Mouse (Mus musculus): ENCODE measurements at regions not wholly inside any gene's neighbourhood (a gene's known extent, or its start where the extent isn't known, plus 50 kb on each side); places are given as distances from the start of the nearest gene placed in this dataset.

DNA sequence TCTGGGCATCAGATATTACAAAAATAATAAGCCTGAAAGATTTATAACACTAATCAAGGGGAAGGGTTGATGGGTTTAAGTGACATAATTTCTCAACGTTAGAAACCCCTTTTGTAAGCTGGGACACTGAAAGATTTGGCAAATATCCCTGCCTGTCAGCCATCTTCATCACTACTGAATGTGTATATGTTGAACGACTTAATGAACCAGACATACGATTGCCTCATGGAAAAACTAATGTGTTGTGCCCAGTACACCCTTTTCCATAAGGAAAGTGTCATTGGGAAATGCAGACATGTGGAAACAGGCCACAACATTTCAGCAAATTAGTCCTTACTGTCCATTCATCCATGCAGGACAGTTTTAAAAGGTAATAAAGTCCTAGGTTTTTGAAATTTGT is 240.7 kb upstream of the Prep start:
- H3K4me2 ChIP-seq (replicated peaks; ENCODE audit: low read depth, low read length) = no peak overlapping the region
- no peak overlapping the region for H3K27ac ChIP-seq (ENCODE audit: low read length)
- H3K9ac ChIP-seq (replicated peaks; ENCODE audit: low read depth, low read length) = no peak overlapping the region
- no peaks in the 10 kb centered on the region for H3K36me3 ChIP-seq (ENCODE audit: control insufficient read depth, insufficient read depth, low read length)
- H3K27me3 ChIP-seq (ENCODE audit: control insufficient read depth, insufficient read depth, low read length) = no peaks in the 10 kb centered on the region
- 60% methylated on average over 3 of the region's 3 CpGs for WGBS
- ATAC-seq (ENCODE audit: insufficient number of reproducible peaks, insufficient read depth, low FRiP score, low read depth) = no peak
- H3K4me3 ChIP-seq (ENCODE audit: low read depth, low read length) = no peak overlapping the region
- no peaks in the 10 kb centered on the region for H3K4me1 ChIP-seq (ENCODE audit: control insufficient read depth, insufficient read depth, low read length)
- H3K9me3 ChIP-seq (ENCODE audit: control insufficient read depth, low read depth, low read length) = no peaks in the 10 kb centered on the region

DNA sequence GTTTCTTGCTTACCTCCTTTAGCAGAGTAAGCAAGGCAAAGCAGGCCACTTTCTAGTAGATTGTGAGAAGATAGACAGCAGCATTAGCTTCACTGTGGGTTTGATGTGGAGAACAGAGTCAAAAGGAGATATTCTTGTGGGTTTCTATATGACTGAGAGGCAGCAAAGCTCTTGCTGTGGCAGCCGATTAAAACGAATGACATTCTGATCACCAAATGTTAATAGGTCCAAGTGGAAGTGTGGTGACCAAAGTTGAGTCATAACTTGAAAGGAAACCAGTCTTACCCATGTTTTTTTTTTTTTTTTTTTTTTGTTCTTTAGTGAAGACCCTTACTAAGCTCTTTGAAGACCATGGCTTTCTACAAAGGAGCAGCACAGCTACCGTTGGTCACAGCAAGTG is 245.3 kb upstream of the Prep start:
- ATAC-seq (ENCODE audit: insufficient number of reproducible peaks, insufficient read depth, low FRiP score, low read depth) = no peak
- WGBS = 92% methylated on average over 3 of the region's 3 CpGs

DNA sequence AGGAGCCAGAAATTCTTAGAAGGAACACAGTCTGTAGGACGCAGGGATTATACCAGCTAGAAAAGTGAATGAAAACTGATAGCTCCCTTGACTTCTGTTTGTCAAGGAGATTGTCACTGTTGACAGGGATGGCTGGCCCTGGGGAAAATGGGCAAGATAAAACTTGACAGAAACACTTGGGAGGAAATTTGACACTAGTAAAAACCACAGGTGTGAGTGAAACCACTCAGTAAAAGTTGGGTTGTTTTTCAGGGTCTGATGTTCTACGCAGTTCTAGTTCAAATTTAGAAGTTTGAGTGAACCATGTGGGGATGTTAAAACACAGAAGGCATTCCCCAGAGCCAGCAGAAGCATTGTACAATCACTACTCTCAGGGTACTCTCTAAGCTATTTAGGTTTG is 246.6 kb upstream of the Prep start:
- H3K9ac ChIP-seq (replicated peaks; ENCODE audit: low read depth, low read length) = no peak overlapping the region
- H3K4me1 ChIP-seq (ENCODE audit: control insufficient read depth, insufficient read depth, low read length) = no peaks in the 10 kb centered on the region
- no peaks in the 10 kb centered on the region for H3K9me3 ChIP-seq (ENCODE audit: control insufficient read depth, low read depth, low read length)
- no peak overlapping the region for H3K27ac ChIP-seq (ENCODE audit: low read length)
- H3K36me3 ChIP-seq (ENCODE audit: control insufficient read depth, insufficient read depth, low read length) = no peaks in the 10 kb centered on the region
- no peak overlapping the region for H3K4me2 ChIP-seq (replicated peaks; ENCODE audit: low read depth, low read length)
- no peak overlapping the region for H3K4me3 ChIP-seq (ENCODE audit: low read depth, low read length)
- H3K27me3 ChIP-seq (ENCODE audit: control insufficient read depth, insufficient read depth, low read length) = no peaks in the 10 kb centered on the region
- WGBS = 60% methylated on average over 2 of the region's 2 CpGs
- ATAC-seq (ENCODE audit: insufficient number of reproducible peaks, insufficient read depth, low FRiP score, low read depth) = no peak

More for the DNA sequence above, 245.3 kb upstream of the Prep start:
- no peaks in the 10 kb centered on the region for H3K27me3 ChIP-seq (ENCODE audit: control insufficient read depth, insufficient read depth, low read length)
- H3K36me3 ChIP-seq (ENCODE audit: control insufficient read depth, insufficient read depth, low read length) = no peaks in the 10 kb centered on the region
- no peak overlapping the region for H3K27ac ChIP-seq (ENCODE audit: low read length)
- H3K4me1 ChIP-seq (ENCODE audit: control insufficient read depth, insufficient read depth, low read length) = no peaks in the 10 kb centered on the region
- H3K4me2 ChIP-seq (replicated peaks; ENCODE audit: low read depth, low read length) = no peak overlapping the region
- no peaks in the 10 kb centered on the region for H3K9me3 ChIP-seq (ENCODE audit: control insufficient read depth, low read depth, low read length)
- H3K9ac ChIP-seq (replicated peaks; ENCODE audit: low read depth, low read length) = no peak overlapping the region
- no peak overlapping the region for H3K4me3 ChIP-seq (ENCODE audit: low read depth, low read length)

DNA sequence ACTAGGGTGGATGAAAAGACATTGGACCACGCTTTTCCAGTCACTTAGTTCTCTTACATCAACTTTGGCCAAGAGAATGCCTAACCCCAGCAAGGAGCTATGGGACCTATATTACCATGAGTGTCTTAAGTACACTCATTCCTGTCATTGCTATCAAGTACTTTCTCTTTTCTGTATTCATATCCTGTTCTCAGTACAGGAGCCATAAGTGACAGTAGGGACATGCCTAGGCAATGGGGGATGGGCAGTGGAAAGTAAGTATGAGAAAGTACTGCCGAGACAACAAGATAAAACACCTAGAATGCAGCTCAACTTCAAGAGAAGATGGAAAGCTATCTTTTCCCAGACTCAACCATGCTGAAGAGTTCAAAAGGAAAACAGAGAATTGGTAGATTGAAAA is 247.6 kb upstream of the Prep start:
- H3K27me3 ChIP-seq (ENCODE audit: control insufficient read depth, insufficient read depth, low read length) = no peaks in the 10 kb centered on the region
- ATAC-seq (ENCODE audit: insufficient number of reproducible peaks, insufficient read depth, low FRiP score, low read depth) = no peak

DNA sequence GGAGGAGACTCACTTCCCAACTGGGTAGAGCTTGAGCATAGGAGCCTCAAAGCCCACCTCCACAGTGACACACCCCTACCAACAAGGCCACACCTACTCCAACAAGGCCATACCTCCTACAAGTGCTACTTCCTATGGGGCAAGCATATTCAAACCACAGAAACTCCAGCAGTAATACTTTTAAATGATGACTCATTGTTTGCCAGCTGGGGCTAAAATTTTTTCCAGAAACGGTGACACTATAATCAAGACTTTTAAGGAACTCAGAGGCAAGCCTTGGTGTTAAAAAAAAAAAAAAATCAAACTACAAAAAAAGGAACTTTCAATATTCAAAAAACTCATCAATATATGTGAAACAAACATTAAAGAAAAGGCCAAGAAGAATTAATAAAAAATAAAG is 248.4 kb upstream of the Prep start:
- no peak overlapping the region for H3K9ac ChIP-seq (replicated peaks; ENCODE audit: low read depth, low read length)

More for the DNA sequence above, 247.6 kb upstream of the Prep start:
- H3K4me2 ChIP-seq (replicated peaks; ENCODE audit: low read depth, low read length) = no peak overlapping the region
- H3K9ac ChIP-seq (replicated peaks; ENCODE audit: low read depth, low read length) = no peak overlapping the region
- no peaks in the 10 kb centered on the region for H3K4me1 ChIP-seq (ENCODE audit: control insufficient read depth, insufficient read depth, low read length)
- H3K27ac ChIP-seq (ENCODE audit: low read length) = no peak overlapping the region
- no peaks in the 10 kb centered on the region for H3K36me3 ChIP-seq (ENCODE audit: control insufficient read depth, insufficient read depth, low read length)
- 84% methylated on average over 2 of the region's 2 CpGs for WGBS
- no peak overlapping the region for H3K4me3 ChIP-seq (ENCODE audit: low read depth, low read length)
- H3K9me3 ChIP-seq (ENCODE audit: control insufficient read depth, low read depth, low read length) = no peaks in the 10 kb centered on the region

DNA sequence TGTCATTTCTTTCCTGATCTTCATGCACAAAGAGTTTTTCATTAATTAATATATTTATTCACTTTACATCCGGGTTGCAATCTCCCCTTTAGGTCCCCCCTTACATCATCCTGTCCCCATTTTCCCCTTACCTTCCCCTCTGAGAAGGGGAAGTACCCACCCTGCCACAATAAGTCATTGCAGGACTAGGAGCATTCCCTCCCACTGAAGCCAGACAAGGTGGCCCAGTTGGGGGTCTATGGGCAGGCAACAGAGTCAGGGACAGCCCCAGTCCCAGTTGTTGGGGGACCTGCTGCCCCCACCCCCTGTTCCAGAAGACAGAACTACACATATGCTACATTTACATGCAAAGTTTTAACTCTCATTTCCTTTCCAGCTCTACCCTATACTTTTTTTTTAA is 267.9 kb upstream of the Prdm1 start:
- no peak overlapping the region for H3K27ac ChIP-seq (ENCODE audit: low read length)
- no peak overlapping the region for H3K9ac ChIP-seq (replicated peaks; ENCODE audit: low read depth, low read length)
- 62% methylated on average over 1 of the region's 1 CpGs for WGBS
- no peaks in the 10 kb centered on the region for H3K4me1 ChIP-seq (ENCODE audit: control insufficient read depth, insufficient read depth, low read length)
- H3K27me3 ChIP-seq (ENCODE audit: control insufficient read depth, insufficient read depth, low read length) = no peaks in the 10 kb centered on the region
- no peak for ATAC-seq (ENCODE audit: insufficient number of reproducible peaks, insufficient read depth, low FRiP score, low read depth)
- H3K9me3 ChIP-seq (ENCODE audit: control insufficient read depth, low read depth, low read length) = no peaks in the 10 kb centered on the region
- H3K4me3 ChIP-seq (ENCODE audit: low read depth, low read length) = no peak overlapping the region
- no peak overlapping the region for H3K4me2 ChIP-seq (replicated peaks; ENCODE audit: low read depth, low read length)
- H3K36me3 ChIP-seq (ENCODE audit: control insufficient read depth, insufficient read depth, low read length) = no peaks in the 10 kb centered on the region

More for the DNA sequence above, 248.4 kb upstream of the Prep start:
- no peak overlapping the region for H3K4me2 ChIP-seq (replicated peaks; ENCODE audit: low read depth, low read length)
- 75% methylated on average over 1 of the region's 1 CpGs for WGBS
- no peaks in the 10 kb centered on the region for H3K27me3 ChIP-seq (ENCODE audit: control insufficient read depth, insufficient read depth, low read length)
- H3K4me1 ChIP-seq (ENCODE audit: control insufficient read depth, insufficient read depth, low read length) = no peaks in the 10 kb centered on the region
- H3K4me3 ChIP-seq (ENCODE audit: low read depth, low read length) = no peak overlapping the region
- H3K9me3 ChIP-seq (ENCODE audit: control insufficient read depth, low read depth, low read length) = no peaks in the 10 kb centered on the region
- no peak overlapping the region for H3K27ac ChIP-seq (ENCODE audit: low read length)
- no peaks in the 10 kb centered on the region for H3K36me3 ChIP-seq (ENCODE audit: control insufficient read depth, insufficient read depth, low read length)
- ATAC-seq (ENCODE audit: insufficient number of reproducible peaks, insufficient read depth, low FRiP score, low read depth) = no peak

DNA sequence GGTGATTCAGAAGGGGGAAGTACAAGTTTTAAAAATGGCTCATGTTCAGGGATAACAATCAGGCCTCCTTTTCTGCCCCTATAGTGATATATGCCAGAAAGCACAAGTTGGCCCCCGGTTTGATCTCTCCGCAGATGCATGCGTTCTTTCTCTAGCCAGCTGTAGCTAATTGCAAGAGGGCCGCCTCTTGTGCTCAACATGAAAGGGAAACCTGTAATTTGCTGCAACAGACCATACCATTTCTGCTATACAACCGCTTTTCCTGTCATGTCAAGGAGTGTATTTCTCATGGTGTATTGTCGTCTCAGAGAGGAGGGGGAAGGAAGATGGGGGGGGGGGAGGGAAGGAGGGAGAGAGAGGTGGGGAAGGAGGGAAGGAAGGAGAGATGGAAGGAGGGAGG is 257.1 kb upstream of the Prdm1 start:
- Histone ChIP-seq H3K4me1 (ENCODE audit: control insufficient read depth, insufficient read depth, low read length) (no peaks in the 10 kb centered on the region), H3K27me3 (ENCODE audit: control insufficient read depth, insufficient read depth, low read length) (no peaks in the 10 kb centered on the region), H3K9ac (replicated peaks; ENCODE audit: low read depth, low read length) (no peak overlapping the region), H3K27ac (ENCODE audit: low read length) (no peak overlapping the region), H3K4me2 (replicated peaks; ENCODE audit: low read depth, low read length) (no peak overlapping the region), H3K36me3 (ENCODE audit: control insufficient read depth, insufficient read depth, low read length) (no peaks in the 10 kb centered on the region), H3K4me3 (ENCODE audit: low read depth, low read length) (no peak overlapping the region), H3K9me3 (ENCODE audit: control insufficient read depth, low read depth, low read length) (no peaks in the 10 kb centered on the region)
- 70% methylated on average over 6 of the region's 6 CpGs for whole genome bisulfite sequencing
- ATAC-seq (ENCODE audit: insufficient number of reproducible peaks, insufficient read depth, low FRiP score, low read depth) = no peak

DNA sequence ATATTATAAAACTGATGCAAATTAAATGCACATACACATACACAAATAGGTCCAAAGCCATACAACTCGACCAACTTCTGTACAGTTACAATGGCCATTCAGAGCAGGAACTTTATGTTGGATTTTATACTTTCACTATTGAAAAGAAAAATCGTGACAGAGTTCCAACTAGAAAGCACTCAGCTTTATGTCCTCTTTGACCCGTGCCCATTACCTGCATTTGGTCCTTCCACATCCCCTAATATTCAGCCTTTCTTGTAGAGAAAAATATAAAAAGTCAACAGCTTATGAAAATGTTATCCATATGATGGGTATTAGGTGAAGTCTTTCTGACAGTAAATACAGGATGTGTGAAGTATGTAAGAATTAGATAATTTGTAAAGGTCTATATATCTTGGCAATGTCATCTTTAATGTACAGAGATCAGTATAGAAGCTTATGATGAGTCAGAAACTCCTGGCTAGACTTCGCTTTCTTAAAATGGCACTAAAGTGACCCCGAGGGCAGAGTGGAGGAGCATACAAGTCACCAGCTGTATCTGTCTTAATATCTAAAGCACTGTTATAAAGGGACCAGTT is 252.2 kb upstream of the Prdm1 start:
- no peak overlapping the region for H3K4me2 ChIP-seq (replicated peaks; ENCODE audit: low read depth, low read length)
- ATAC-seq (ENCODE audit: insufficient number of reproducible peaks, insufficient read depth, low FRiP score, low read depth) = no peak
- no peak overlapping the region for H3K27ac ChIP-seq (ENCODE audit: low read length)
- H3K9ac ChIP-seq (replicated peaks; ENCODE audit: low read depth, low read length) = no peak overlapping the region
- H3K36me3 ChIP-seq (ENCODE audit: control insufficient read depth, insufficient read depth, low read length) = no peaks in the 10 kb centered on the region
- WGBS = 84% methylated on average over 5 of the region's 5 CpGs
- no peaks in the 10 kb centered on the region for H3K27me3 ChIP-seq (ENCODE audit: control insufficient read depth, insufficient read depth, low read length)
- no peaks in the 10 kb centered on the region for H3K9me3 ChIP-seq (ENCODE audit: control insufficient read depth, low read depth, low read length)
- H3K4me1 ChIP-seq (ENCODE audit: control insufficient read depth, insufficient read depth, low read length) = no peaks in the 10 kb centered on the region
- no peak overlapping the region for H3K4me3 ChIP-seq (ENCODE audit: low read depth, low read length)

DNA sequence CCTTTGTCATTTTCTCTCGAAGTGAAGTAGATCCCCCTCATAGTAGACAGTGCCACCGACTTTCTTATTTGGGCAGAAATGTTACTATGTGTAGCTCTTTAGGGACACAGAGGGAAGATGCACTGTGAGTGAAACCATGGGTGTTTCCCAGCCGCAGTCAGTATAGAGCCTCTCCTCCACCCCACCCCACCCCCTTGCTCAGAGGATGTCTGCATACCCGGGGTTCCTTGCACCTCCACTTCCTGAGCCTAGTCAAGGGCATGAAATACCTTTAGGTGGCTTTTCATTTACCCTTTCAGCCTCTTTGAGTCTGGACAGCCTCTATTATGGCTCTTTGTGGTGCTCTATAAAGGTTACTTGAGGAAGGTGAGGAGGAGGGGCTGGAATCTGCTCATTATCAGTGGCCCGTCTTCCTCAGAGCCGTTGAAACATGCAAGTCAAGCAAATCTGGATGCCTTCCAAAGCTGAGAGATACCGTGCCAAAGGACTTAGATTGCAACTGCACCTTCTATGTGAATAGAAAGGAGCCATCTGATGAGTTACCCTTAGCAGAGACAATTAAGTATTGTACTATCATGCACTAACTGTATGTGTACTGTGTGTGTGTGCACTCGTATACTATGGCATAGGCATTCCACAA is 251.4 kb upstream of the Prdm1 start:
- no peak for ATAC-seq (ENCODE audit: insufficient number of reproducible peaks, insufficient read depth, low FRiP score, low read depth)
- H3K4me3 ChIP-seq (ENCODE audit: low read depth, low read length) = no peak overlapping the region
- H3K4me2 ChIP-seq (replicated peaks; ENCODE audit: low read depth, low read length) = no peak overlapping the region
- H3K9me3 ChIP-seq (ENCODE audit: control insufficient read depth, low read depth, low read length) = no peaks in the 10 kb centered on the region
- H3K27ac ChIP-seq (ENCODE audit: low read length) = no peak overlapping the region
- H3K36me3 ChIP-seq (ENCODE audit: control insufficient read depth, insufficient read depth, low read length) = no peaks in the 10 kb centered on the region
- 58% methylated on average over 8 of the region's 8 CpGs for WGBS
- no peaks in the 10 kb centered on the region for H3K4me1 ChIP-seq (ENCODE audit: control insufficient read depth, insufficient read depth, low read length)
- H3K27me3 ChIP-seq (ENCODE audit: control insufficient read depth, insufficient read depth, low read length) = no peaks in the 10 kb centered on the region
- H3K9ac ChIP-seq (replicated peaks; ENCODE audit: low read depth, low read length) = no peak overlapping the region

All from stomach, embryonic 14.5 days (tissue).